Mouse (Mus musculus) megakaryocyte-erythroid progenitor cell, adult 5 weeks (primary cell): Measurements from ENCODE around the gene Vmn2r7. TPM values are rescaled to one million over a fixed set of nuclear protein-coding genes. Genes with fewer than 3 reads are reported as not detected.

ENCODE experiments used
- polyA plus RNA-seq: library from polyadenylated mRNA; stranded (reverse); fragments of >175 nt; gene quantifications from 2 replicates; pipeline ENCODE4 v1.2.3, GENCODE M21; 2012

Vmn2r7 gene
- not detected in 2 replicates for polyA plus RNA-seq

DNA sequence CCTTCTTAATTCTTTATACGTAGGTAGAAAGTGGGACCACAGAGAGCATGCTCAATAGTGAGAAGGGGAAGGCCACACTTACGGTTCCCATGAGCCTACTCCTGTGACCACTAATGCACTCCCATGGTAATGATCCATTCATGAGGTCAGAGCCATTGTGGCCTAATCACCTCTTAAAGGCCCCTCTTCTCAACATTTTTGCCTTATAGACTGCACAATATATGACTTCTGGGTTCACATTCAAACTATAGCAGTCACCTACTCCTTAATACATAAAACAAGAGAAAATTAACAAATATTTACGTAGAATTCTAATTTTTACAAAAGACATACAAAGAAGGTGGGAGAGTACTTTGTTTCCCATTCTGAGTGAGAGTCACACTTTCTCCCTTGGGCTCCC lies at the start of gene Vmn2r7:
Vmn2r7 (minus strand) TSS at position 101 of the 400 bp plus-strand sequence.

